Mouse (Mus musculus): ENCODE measurements around the gene Nrd1.

DNA sequence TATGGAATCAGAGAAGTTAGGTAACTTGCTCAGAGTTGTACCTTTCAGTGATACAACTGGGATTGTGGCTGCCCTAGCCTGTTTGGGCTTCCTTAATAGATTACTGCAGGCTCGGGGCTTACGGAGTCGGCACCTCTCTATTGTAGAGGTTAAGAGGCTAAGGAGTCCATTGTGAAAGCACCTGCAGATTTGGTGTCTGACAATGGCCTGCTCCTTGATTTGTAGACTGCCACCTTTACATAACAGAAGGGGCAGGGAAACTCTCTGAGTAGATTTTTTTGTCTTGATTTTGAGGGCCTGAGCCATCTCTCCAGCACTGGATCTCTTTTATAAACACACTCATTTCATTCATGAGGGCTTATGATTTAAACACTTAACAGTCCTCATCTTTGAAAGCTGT lies 26.1 kb downstream of the Nrd1 start:
- no peak for TF ChIP-seq CTCF (IDR thresholded peaks at IDR 0.05; ENCODE audit: low read depth)
- no peak for TF ChIP-seq EP300 (IDR thresholded peaks at IDR 0.05; ENCODE audit: low read depth)
